Mouse (Mus musculus): ENCODE measurements around the gene Gm15155.
"Not testable (repeated sequence)": the region's sequence is repeated elsewhere in the genome, so short reads cannot be mapped to it uniquely, and the experiment has no call there.

Gm15155 gene

GRCm38 (mm10) chrX:155901742-155902141 is 277.2 kb downstream of the Gm15155 start:
- no peak for ATAC-seq (ENCODE audit: insufficient number of reproducible peaks, low FRiP score, low TSS enrichment)

DNA sequence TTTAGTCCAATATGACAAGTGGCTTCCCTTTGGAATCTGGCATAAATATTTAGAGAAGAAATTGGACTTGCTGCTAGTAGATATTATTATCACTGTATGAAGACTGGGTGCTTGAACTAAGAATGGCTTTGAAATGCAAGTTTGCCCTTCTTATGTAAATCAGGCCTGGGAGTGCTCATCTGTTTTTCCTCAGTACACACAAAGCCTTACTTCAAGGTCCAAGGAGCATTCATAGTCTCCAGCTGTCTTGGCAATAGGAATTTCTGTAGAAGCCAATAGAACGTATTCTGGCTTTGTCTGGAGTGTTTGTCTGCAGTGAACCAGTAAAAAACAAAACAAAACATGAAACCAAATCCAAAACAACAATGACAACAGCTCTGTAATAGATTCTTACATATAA is 278.6 kb downstream of the Gm15155 start:
- no peak for ATAC-seq (ENCODE audit: insufficient number of reproducible peaks, low FRiP score, low TSS enrichment)

DNA sequence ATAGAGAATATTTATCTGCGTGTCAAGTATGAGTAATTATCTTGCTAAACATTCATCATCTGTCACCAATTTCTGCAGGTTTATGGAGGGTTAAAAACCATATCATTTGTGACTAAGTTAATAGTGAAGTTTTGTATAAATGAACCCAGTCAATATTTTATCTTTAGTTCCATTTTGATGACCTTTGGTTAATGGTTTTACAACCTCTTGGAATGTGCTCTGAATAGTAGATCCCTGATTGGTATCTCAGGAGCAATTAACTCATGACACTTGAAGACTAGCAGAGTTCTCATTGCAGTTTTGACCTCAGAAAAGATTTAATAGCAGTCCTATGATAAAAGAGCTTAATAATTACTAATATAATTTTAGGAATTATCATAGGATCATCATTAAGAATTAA is 385.2 kb downstream of the Gm15155 start:
- no peak for ATAC-seq (ENCODE audit: insufficient number of reproducible peaks, low FRiP score, low TSS enrichment)

DNA sequence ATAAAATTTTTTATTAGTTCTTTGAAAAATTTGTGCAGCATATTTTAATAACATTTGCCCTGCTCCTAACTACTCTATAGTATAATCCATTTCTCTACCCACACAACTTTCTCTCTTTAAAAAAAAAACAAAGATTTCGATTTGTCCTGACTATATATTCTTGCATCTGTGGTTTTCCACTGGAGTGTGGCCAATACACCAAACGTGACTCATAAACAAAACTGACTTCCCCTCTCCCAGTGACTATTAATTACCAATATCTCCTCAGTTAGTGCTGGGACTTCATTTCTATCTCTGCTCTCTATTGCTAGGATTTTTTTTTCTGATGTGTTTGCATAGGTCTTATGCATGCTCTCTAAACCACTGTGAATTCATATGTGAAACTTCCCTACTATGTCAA is 531.2 kb downstream of the Gm15155 start:
- no peak for ATAC-seq (ENCODE audit: insufficient number of reproducible peaks, low FRiP score, low TSS enrichment)

GRCm38 (mm10) chrX:156171587-156171986 is 547.0 kb downstream of the Gm15155 start:
- ATAC-seq (ENCODE audit: insufficient number of reproducible peaks, low FRiP score, low TSS enrichment), result no peak

DNA sequence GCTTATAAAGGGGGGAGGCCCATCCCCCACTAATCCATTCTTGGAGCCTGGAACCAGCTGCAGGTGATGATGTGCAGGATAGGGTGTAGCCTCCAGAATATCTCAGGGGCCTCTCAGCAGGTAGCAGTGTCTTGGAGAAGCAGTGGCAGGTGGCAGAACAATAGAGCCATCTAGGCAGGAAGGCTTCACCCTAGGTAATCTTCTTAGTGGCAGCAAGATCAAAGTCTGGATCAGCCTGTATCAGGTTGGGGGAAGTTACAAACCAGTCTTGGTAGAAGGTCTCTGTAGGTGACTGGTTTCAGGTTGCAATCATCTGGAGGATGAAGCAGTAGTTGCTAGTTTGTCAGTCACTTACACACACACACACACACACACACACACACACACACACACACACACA is 679.3 kb downstream of the Gm15155 start:
- not testable (repeated sequence) for ATAC-seq (ENCODE audit: insufficient number of reproducible peaks, low FRiP score, low TSS enrichment)

All from cerebellum, adult (tissue).